Mouse (Mus musculus): ENCODE data around the gene Cilp2.

Cilp2 gene

DNA sequence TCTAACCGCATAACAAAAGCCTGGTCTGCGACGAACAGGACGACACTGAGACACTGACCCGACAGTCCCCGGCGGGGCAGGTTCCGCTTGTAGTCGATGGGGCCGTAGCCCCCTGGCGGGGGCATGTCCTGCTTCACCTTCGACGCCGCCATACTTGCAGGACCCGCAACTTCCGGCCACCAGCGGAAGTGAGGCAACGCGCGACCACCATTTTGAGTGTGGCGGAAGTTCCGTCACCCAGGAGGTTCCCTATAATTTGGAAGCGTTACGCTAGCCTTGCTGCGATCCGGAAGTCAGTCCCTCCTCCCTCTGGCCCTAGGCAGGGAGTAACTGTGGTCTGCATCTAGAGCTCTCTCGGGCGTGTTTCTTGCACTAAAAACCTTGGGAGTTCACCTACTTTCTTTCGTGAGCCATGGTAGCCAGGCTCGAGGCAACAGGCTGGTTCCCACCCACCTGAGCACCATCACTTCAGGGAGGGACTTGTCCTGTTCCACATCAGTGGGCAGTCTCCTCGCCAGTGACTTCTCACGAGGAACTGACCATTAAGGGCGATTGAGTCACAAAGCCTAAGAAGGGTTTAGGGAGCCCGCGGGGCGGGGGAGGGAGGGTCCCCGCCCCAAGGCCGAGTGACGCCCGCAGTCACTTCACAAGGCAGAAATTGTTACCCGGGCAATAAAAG lies 14.1 kb upstream of the Cilp2 start:
- DNase-seq (ENCODE audit: low read depth, low spot score) = peak; percentile 97

GRCm38 (mm10) chr8:69900895-69901451 lies 13.5 kb upstream of the Cilp2 start:
- no peak for DNase-seq (ENCODE audit: low read depth, low spot score)

- no peak for DNase-seq (ENCODE audit: low read depth, low spot score)
Measured at GRCm38 (mm10) chr8:69899876-69900275, 12.4 kb upstream of the Cilp2 start.

GRCm38 (mm10) chr8:69897857-69898256 lies 10.4 kb upstream of the Cilp2 start:
- DNase-seq (ENCODE audit: low read depth, low spot score) = no peak

GRCm38 (mm10) chr8:69895772-69896451 lies 8.4 kb upstream of the Cilp2 start:
- no peak for DNase-seq (ENCODE audit: low read depth, low spot score)

GRCm38 (mm10) chr8:69894836-69895332 lies 7.4 kb upstream of the Cilp2 start:
- DNase-seq (ENCODE audit: low read depth, low spot score) = no peak

DNA sequence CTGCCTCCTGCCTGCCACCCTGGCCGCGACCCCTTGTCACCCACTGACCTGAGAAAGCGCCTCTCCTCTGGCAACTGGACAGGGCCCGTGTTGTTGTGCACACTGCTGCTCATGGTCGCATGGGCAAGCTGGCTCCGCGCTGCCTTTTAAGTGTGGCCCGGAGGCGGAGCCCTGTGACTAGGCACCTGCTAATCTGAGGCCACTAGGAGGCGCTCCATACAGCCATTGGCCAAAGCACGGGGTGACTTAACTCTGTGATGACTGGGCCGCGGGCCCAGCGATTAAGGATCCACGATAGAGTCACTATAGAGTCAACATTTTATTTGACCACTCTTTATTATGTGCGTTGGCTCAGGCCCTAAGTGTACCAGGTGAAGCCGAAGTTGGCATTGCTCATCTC lies 6.4 kb upstream of the Cilp2 start:
- peak; percentile 42 for DNase-seq (ENCODE audit: low read depth, low spot score)

- no peak for DNase-seq (ENCODE audit: low read depth, low spot score)
Measured at GRCm38 (mm10) chr8:69890813-69891241, 3.3 kb upstream of the Cilp2 start.

- DNase-seq (ENCODE audit: low read depth, low spot score) = no peak
Measured at GRCm38 (mm10) chr8:69888902-69889301, 1.4 kb upstream of the Cilp2 start.

DNA sequence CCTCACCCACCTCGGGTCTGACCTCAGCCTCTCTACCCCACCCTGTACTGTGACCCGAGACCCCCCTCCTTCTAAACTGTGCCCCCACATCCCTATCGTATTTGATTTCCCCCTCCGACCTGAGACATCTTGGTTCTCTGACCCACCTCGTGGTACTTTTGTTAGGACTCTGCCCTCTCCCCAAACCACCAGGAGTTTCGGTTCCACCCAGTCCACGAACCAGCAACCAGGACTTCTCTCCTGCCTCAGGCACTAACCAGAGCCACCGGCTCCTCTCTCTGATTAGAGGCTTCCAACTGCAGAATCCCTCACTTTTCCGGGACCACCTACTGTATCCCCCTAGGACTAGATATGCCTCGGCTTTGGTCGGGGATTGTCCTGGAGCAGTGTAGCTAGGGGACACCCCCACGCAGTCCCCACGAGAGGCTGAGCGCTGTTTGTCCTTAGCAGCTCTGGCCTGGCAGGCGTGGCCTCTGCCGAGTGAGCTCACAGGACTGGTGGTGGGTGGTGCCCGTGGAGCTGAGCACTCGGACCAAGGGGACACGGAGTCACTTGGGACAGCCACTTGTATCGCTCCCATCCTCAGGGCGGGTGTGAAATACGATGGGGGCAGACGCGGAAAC lies 868 bp upstream of the Cilp2 start:
- DNase-seq (ENCODE audit: low read depth, low spot score) = no peak

DNA sequence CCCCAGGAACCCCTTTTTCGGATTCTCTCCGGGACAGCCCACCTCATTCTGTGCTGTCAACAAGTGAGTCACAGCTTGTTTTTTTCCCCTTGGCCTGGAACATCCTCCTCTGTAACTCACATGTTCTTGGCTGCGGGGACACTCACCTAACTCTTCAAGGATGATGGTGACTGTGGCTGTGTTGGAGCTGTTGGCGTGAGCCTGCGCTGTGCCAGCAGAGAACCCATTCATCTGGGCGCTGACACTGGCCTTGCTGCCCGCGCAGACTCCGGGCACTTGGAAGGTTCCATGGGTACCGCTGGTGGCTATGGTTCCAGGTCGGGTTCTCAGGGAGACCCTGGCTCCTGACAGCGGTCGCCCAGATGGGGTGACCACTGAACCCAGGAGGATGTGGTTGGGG lies 3.3 kb downstream of the Cilp2 start:
- DNase-seq (ENCODE audit: low read depth, low spot score) = no peak

DNA sequence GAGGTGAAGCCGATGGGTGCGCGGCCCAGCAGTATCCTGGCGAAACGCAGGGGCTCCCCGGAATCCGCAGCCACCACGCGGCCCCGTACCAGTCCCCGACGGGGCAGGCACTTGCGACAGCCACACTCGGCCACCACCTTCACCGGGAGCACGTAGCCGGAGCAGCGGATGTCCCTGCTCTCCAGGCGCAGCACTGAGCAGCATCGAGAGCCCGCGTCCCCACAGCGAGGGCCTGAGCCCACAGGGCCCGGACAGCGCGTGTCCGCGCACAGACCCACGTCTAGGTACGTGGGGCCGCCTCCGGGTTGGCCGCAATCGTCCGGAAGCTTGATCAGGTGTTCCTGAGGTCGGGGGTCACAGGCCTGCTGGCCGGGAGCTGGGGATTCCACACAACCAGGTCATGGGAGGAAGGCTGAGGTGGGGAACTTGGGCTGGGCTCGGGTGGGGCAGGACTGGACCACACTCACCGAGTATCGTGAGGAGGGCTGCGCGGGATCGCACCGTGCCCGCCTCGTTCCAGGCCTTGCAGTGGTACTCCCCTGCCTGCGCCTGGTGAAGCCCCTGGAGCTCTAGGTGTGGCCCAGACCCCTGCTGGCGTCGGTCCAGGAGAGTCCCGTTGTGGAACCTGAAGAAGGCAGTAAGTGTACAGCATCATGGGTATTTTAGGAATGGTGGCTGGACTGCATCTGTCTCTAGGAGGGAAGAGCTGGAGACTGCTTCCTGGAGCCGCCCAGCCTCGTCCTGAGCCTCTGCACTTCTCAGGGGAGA lies 4.5 kb downstream of the Cilp2 start:
- DNase-seq (ENCODE audit: low read depth, low spot score) = no peak

- peak; percentile 51 for DNase-seq (ENCODE audit: low read depth, low spot score)
Measured at GRCm38 (mm10) chr8:69882021-69882756, 5.3 kb downstream of the Cilp2 start.

GRCm38 (mm10) chr8:69881261-69881865 lies 6.1 kb downstream of the Cilp2 start:
- DNase-seq (ENCODE audit: low read depth, low spot score) = no peak

DNA sequence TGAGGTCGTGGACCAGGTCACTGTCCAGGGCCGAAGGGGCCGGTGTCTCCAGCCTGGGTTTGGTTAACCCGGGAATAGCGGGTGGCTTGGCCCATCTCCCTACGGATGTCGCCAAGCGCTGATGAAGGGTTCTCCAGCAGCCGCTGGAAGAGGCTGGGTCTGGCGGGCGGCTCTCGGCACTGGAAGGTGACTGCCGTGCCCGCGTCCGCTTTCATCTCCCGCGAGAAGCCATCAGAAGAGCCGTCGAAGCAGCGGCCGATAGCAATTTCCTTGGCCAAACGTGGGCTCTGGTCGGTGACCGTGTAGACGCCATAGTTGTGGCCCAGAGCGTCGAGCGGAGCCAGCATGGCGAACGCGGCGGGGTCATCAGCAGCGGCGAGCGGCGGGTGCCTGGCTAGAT lies 6.6 kb downstream of the Cilp2 start:
- DNase-seq (ENCODE audit: low read depth, low spot score) = no peak

DNA sequence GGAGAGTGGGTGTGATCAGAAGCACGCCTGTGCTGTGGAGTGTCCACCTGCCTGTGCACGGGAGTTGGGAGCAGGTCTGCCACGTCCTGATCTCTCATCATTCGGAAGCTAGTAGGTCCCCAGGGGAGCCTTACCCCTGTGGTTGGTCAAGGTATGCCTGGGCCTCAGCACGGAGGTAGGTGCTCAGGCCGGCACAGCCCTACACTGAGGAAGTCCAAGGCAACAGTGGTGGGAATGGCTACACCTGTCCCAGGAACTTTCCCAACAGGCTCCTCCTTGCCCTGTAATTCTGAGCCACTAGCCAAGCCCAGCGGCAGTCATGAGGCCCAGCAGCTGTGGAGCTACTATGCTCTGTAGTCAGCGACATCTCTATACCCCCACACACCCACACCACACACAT lies 7.8 kb downstream of the Cilp2 start:
- DNase-seq (ENCODE audit: low read depth, low spot score) = no peak

DNA sequence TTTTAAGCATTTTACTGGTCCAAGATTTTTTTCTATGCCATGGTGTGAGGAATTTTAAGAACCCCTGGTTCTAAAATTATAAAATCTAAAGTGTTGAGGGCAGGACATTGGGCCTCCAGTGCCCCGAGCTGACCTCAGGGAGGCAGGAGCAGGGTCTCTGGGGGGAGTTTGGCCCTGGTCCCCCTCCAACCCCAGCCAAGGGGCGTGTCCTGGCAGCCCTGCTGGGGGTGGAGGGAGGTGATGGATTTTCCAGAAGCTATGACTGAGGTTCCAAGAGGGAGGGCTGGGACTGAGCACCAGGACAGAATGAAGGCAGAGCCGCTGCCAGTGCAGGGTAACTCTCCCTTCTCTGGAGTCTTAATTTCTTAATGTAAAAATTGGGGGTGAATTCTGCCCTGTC lies 9.5 kb downstream of the Cilp2 start:
- DNase-seq (ENCODE audit: low read depth, low spot score) = no peak

DNA sequence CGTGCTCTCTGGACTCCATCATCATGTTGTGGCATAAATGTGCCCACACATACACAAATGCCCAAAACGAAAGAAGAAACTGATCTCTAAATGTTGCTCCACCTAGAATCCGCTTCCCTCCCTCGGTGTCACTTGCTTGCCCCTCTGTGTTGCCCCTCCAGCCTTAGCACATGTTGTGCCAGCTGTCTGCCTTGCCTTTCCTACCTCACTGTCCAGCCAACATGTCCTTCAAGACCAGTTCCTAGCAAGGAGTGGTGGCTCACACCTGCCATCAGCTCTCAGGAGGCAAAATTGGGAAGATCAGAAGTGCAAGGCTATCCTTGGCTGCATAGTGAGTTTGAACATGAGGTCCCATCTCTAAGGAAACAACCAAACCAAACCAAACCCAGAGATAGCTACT lies 10.1 kb downstream of the Cilp2 start:
- DNase-seq (ENCODE audit: low read depth, low spot score) = no peak

- DNase-seq (ENCODE audit: low read depth, low spot score) = no peak
Measured at GRCm38 (mm10) chr8:69876967-69877366, 10.5 kb downstream of the Cilp2 start.

DNA sequence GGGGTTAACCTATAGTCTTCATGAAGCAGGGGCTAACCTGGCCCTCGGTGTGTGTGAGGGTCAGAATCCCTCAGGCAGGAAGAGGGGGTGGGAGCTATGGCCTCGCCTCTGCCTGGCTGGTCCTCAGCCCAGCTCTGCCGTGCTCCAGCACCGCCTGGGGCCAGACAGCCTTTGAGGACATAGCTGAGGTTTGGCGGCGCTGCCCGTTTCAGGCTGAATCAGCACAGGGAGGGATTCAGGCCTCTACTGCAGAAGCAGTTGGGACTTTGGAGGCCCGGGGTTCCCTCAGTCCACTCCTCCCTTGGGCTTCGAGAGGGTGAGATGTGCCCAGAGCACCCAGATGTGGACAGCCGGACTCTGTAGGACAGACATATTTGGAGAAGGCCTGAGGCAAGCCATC lies 11.4 kb downstream of the Cilp2 start:
- DNase-seq (ENCODE audit: low read depth, low spot score) = no peak

DNA sequence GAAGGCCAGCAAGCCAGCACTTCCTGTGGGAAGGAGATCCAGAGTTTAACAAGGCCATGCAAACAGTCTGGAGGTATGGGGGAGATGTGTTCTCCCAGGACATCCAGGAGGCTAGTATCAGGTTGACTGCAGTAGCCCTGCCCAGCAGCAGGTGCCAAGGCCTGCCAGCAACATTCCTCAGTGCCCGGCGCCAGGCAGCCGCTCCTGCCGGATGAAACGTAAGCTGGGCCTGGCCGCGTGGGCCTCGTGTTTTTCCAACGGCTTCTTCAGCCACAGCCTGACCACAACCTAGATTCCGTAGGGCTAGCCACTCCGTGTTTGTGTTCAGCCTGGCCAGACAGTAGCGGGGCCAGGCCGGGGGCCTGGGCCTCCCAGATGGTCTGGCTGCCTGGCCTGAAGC lies 12.8 kb downstream of the Cilp2 start:
- no peak for DNase-seq (ENCODE audit: low read depth, low spot score)

Measured in embryo, embryonic 11.5 days (tissue).